10 mouse cellular contexts compared by ENCODE assay signal in genomic region chr11:7213161-7213500, GRCm38 (mm10). TPM values are rescaled to one million over a fixed set of nuclear protein-coding genes. Genes with fewer than 3 reads are reported as not detected.
DNase-seq lines count a peak whose midpoint lies in the region; ATAC-seq lines count a peak whose summit lies in the region.
"Had no signal": no experiment of that assay in that cellular context is flagged by ENCODE, and none has a peak within 500 bp of the region (broad histone marks: within the 10 kb centered on the region; RNA-seq: fewer than 3 reads in every experiment).

No protein-coding gene starts in this region.

- ATAC-seq in kidney, embryonic 15.5 days (replicated peaks; ENCODE audit: low FRiP score) = no peak
- no peak; the same call in none of the 2 replicates for ATAC-seq in embryonic facial prominence, embryonic 12.5 days (ENCODE audit: insufficient number of reproducible peaks, insufficient read depth, low FRiP score, low TSS enrichment)
- no peak for ATAC-seq in hindbrain, embryonic 15.5 days (ENCODE audit: low FRiP score, low read depth)
- no peak for ATAC-seq in midbrain, embryonic 14.5 days (ENCODE audit: low FRiP score, low TSS enrichment)
- ATAC-seq: Patski had no signal

- peaks cover 11% of the 10 kb centered on the region; the same call in 1 of the 2 replicates for H3K36me3 ChIP-seq in kidney, embryonic 15.5 days
- peaks cover 14% of the 10 kb centered on the region; the same call in 1 of the 2 replicates for H3K36me3 ChIP-seq in embryonic facial prominence, embryonic 12.5 days
- no peaks in the 10 kb centered on the region for H3K36me3 ChIP-seq in hindbrain, embryonic 15.5 days
- H3K36me3 ChIP-seq in midbrain, embryonic 14.5 days (ENCODE audit: control insufficient read depth, insufficient read depth, low read length) = no peaks in the 10 kb centered on the region

- peaks cover 43% of the 10 kb centered on the region for H3K4me1 ChIP-seq in kidney, embryonic 15.5 days
- peaks cover 21% of the 10 kb centered on the region for H3K4me1 ChIP-seq in embryonic facial prominence, embryonic 12.5 days
- H3K4me1 ChIP-seq in hindbrain, embryonic 15.5 days (replicated peaks) = peaks cover 33% of the 10 kb centered on the region
- H3K4me1 ChIP-seq in midbrain, embryonic 14.5 days (ENCODE audit: control insufficient read depth, insufficient read depth, low read length) = peaks cover 18% of the 10 kb centered on the region

- intact Hi-C loops in left cerebral cortex, postnatal 14 days (cut with DNase I) = loop anchor here (5.0 to 10.0 kb wide), 3 partner anchors 124 to 1034 kb away; no protein-coding TSS in a partner anchor

- WGBS in kidney, embryonic 15.5 days = 1% methylated on average over 19 of the region's 19 CpGs
- WGBS in embryonic facial prominence, embryonic 12.5 days = 1% methylated on average over 19 of the region's 19 CpGs
- WGBS in hindbrain, embryonic 15.5 days = 2% methylated on average over 19 of the region's 19 CpGs
- 2% methylated on average over 19 of the region's 19 CpGs for WGBS in midbrain, embryonic 14.5 days

- H3K27ac ChIP-seq in kidney, embryonic 15.5 days = 0 out of 2 replicates have a peak overlapping the region, but pooled peaks have one; percentile 75
- peak overlapping the region; percentile 63; the same call in 1 of the 2 replicates for H3K27ac ChIP-seq in embryonic facial prominence, embryonic 12.5 days
- peak overlapping the region; percentile 93 for H3K27ac ChIP-seq in hindbrain, embryonic 15.5 days (replicated peaks)
- H3K27ac ChIP-seq in midbrain, embryonic 14.5 days (replicated peaks; ENCODE audit: low read depth, low read length) = peak overlapping the region; percentile 81; the same call in 1 of the 2 replicates

- H3K9ac ChIP-seq in kidney, embryonic 15.5 days = peak overlapping the region; percentile 60
- H3K9ac ChIP-seq in embryonic facial prominence, embryonic 12.5 days = peak overlapping the region; percentile 55
- H3K9ac ChIP-seq in hindbrain, embryonic 15.5 days = peak overlapping the region; percentile 85
- H3K9ac ChIP-seq in midbrain, embryonic 14.5 days (replicated peaks; ENCODE audit: low read length) = peak overlapping the region; percentile 80

- no peaks in the 10 kb centered on the region for H3K9me3 ChIP-seq in kidney, embryonic 15.5 days (replicated peaks)
- no peaks in the 10 kb centered on the region for H3K9me3 ChIP-seq in embryonic facial prominence, embryonic 12.5 days
- H3K9me3 ChIP-seq in hindbrain, embryonic 15.5 days = no peaks in the 10 kb centered on the region
- H3K9me3 ChIP-seq in midbrain, embryonic 14.5 days (ENCODE audit: control insufficient read depth, low read length) = no peaks in the 10 kb centered on the region

- DNase-seq in kidney, adult 9 months = no peak
- no peak for DNase-seq in midbrain, embryonic 14.5 days
- no peak for DNase-seq in thymus, adult 18-20 months
- no peak for DNase-seq in layer of hippocampus, adult 9-10 months (ENCODE audit: low spot score)
- DNase-seq in left cerebral cortex, postnatal 14 days (ENCODE audit: low spot score in 2 of 2) = no peak

- peak overlapping the region; percentile 73 for H3K4me3 ChIP-seq in kidney, embryonic 15.5 days (replicated peaks)
- peak overlapping the region; percentile 65 for H3K4me3 ChIP-seq in embryonic facial prominence, embryonic 12.5 days
- H3K4me3 ChIP-seq in hindbrain, embryonic 15.5 days = peak overlapping the region; percentile 73
- H3K4me3 ChIP-seq in midbrain, embryonic 14.5 days (replicated peaks; ENCODE audit: low read depth, low read length) = peak overlapping the region; percentile 65

- peaks cover 44% of the 10 kb centered on the region for H3K27me3 ChIP-seq in kidney, embryonic 15.5 days
- peaks cover 24% of the 10 kb centered on the region for H3K27me3 ChIP-seq in embryonic facial prominence, embryonic 12.5 days
- H3K27me3 ChIP-seq in hindbrain, embryonic 15.5 days = peaks cover 3% of the 10 kb centered on the region; the same call in 1 of the 2 replicates
- peaks cover 27% of the 10 kb centered on the region for H3K27me3 ChIP-seq in midbrain, embryonic 14.5 days (ENCODE audit: control insufficient read depth, insufficient read depth, low read length)

- H3K4me2 ChIP-seq in kidney, embryonic 15.5 days = peak overlapping the region; percentile 97
- peak overlapping the region; percentile 90 for H3K4me2 ChIP-seq in embryonic facial prominence, embryonic 12.5 days (replicated peaks)
- peak overlapping the region; percentile 89 for H3K4me2 ChIP-seq in hindbrain, embryonic 15.5 days
- peak overlapping the region; percentile 85 for H3K4me2 ChIP-seq in midbrain, embryonic 14.5 days (ENCODE audit: low read length)

RNA-seq across cellular contexts. Expression of gene Igfbp3, which starts 0.6 kb away (rescaled TPM):
- 82.7 and 90.6 TPM in 2 replicates for polyA plus RNA-seq in kidney, embryonic 15.5 days (2015; fragmentation: Nextera tagmentation; extraction: Ambion mirVana)
- polyA plus RNA-seq in embryonic facial prominence, embryonic 12.5 days (2016; fragmentation: Nextera tagmentation; extraction: Ambion mirVana) = 113 and 114 TPM in 2 replicates
- polyA plus RNA-seq in hindbrain, embryonic 15.5 days (2015; fragmentation: Nextera tagmentation; extraction: Ambion mirVana) = 18.4 and 19.9 TPM in 2 replicates
- 9.4 and 13.3 TPM in 2 replicates for polyA plus RNA-seq in midbrain, embryonic 14.5 days (2014; fragmentation: Nextera tagmentation; extraction: Ambion mirVana)
- total RNA-seq in left cerebral cortex, postnatal 14 days (2021) = 10 to 100 TPM; 16.0 to 23.2 TPM

RNA-seq across cellular contexts. Expression of gene Igfbp1, which starts 15.5 kb away (rescaled TPM):
- polyA plus RNA-seq in kidney, embryonic 15.5 days (2015; fragmentation: Nextera tagmentation; extraction: Ambion mirVana) = 5.6 and 8.3 TPM in 2 replicates
- polyA plus RNA-seq in embryonic facial prominence, embryonic 12.5 days (2016; fragmentation: Nextera tagmentation; extraction: Ambion mirVana) = 0.96 and 1.1 TPM in 2 replicates
- 0.13 and 0.20 TPM in 2 replicates for polyA plus RNA-seq in hindbrain, embryonic 15.5 days (2015; fragmentation: Nextera tagmentation; extraction: Ambion mirVana)
- 0.13 TPM in 2 replicates for polyA plus RNA-seq in midbrain, embryonic 14.5 days (2014; fragmentation: Nextera tagmentation; extraction: Ambion mirVana)
- total RNA-seq in left cerebral cortex, postnatal 14 days (2021) = under 1 TPM in 1 of 2 experiments, not detected in 1; 0.31 TPM
- total RNA-seq: megakaryocyte, adult 5-6 weeks had no signal

RNA-seq across cellular contexts. Expression of gene Gm11985, which starts 24.8 kb away (rescaled TPM):
- not detected in 2 replicates for polyA plus RNA-seq in kidney, embryonic 15.5 days (2015; fragmentation: Nextera tagmentation; extraction: Ambion mirVana)
- polyA plus RNA-seq in embryonic facial prominence, embryonic 12.5 days (2016; fragmentation: Nextera tagmentation; extraction: Ambion mirVana) = not detected in 2 replicates
- polyA plus RNA-seq in hindbrain, embryonic 15.5 days (2015; fragmentation: Nextera tagmentation; extraction: Ambion mirVana) = 0.16 TPM in 1 of 2 replicates, not detected in the other
- polyA plus RNA-seq in midbrain, embryonic 14.5 days (2014; fragmentation: Nextera tagmentation; extraction: Ambion mirVana) = not detected in 2 replicates
- not detected for total RNA-seq in left cerebral cortex, postnatal 14 days (2021)
- total RNA-seq: megakaryocyte, adult 5-6 weeks had no signal
- polyA plus RNA-seq: Patski had no signal
